Comparison of ENCODE assay signal across 22 mouse cellular contexts in the genomic region with DNA sequence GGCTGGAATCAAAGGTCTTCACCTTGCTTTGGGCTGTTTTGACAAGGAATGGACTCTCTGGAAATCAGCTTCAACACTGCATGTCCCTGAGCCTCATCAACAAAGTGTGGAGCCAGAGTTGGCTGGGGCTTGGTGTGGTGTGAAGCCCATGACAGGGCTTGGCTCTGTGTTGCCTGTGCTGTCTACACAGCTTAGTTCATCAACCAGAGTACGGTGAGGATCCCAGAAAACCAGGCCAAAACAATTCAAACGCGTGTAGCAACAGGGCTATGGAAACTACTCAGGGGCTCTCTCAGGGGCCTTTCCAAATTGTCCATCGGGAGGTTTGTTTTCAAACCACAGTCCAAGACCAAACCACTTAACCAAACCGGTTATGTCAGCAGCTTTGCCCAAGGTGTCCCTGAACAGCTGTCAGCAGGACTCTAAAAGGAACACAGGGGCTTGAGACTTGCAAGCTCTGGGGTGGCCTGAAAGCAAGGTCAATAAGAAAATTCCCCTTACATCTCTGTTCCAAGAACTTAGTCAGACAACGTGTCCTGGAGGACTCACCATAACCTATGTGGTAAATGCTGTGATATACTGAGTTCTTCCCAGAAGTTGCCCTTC. TPM values are rescaled to one million over a fixed set of nuclear protein-coding genes. Genes with fewer than 3 reads are reported as not detected.
DNase-seq lines count a peak whose midpoint lies in the region; ATAC-seq lines count a peak whose summit lies in the region.
"Had no signal": no experiment of that assay in that cellular context is flagged by ENCODE, and none has a peak within 500 bp of the region (broad histone marks: within the 10 kb centered on the region; RNA-seq: fewer than 3 reads in every experiment).

No protein-coding gene starts in this region.

- no peak overlapping the region for H3K9ac ChIP-seq in embryonic facial prominence, embryonic 14.5 days (ENCODE audit: low read depth, low read length)
- H3K9ac ChIP-seq in heart, embryonic 12.5 days: no peak overlapping the region
- H3K9ac ChIP-seq: midbrain, embryonic 12.5 days had no signal

- H3K27me3 ChIP-seq in embryonic facial prominence, embryonic 14.5 days (replicated peaks; ENCODE audit: control insufficient read depth, insufficient read depth, low read length): no peaks in the 10 kb centered on the region
- H3K27me3 ChIP-seq in embryonic facial prominence, embryonic 10.5 days (replicated peaks; ENCODE audit: low read depth, poor library complexity, severe bottlenecking): no peaks in the 10 kb centered on the region
- H3K27me3 ChIP-seq in heart, embryonic 12.5 days (replicated peaks): no peaks in the 10 kb centered on the region
- H3K27me3 ChIP-seq: midbrain, embryonic 12.5 days had no signal

- H3K4me1 ChIP-seq in embryonic facial prominence, embryonic 14.5 days (ENCODE audit: control insufficient read depth, insufficient read depth, low read length): peaks cover 15% of the 10 kb centered on the region
- peaks cover 20% of the 10 kb centered on the region for H3K4me1 ChIP-seq in embryonic facial prominence, embryonic 10.5 days
- H3K4me1 ChIP-seq in heart, embryonic 12.5 days (replicated peaks): peaks cover 39% of the 10 kb centered on the region
- H3K4me1 ChIP-seq: midbrain, embryonic 12.5 days had no signal

- H3K4me2 ChIP-seq in embryonic facial prominence, embryonic 14.5 days (ENCODE audit: low read depth, low read length): no peak overlapping the region
- no peak overlapping the region for H3K4me2 ChIP-seq in heart, embryonic 12.5 days
- H3K4me2 ChIP-seq: midbrain, embryonic 12.5 days had no signal

- H3K36me3 ChIP-seq in embryonic facial prominence, embryonic 14.5 days (ENCODE audit: control insufficient read depth, insufficient read depth, low read length): no peaks in the 10 kb centered on the region
- no peaks in the 10 kb centered on the region for H3K36me3 ChIP-seq in embryonic facial prominence, embryonic 10.5 days (replicated peaks)
- H3K36me3 ChIP-seq in heart, embryonic 12.5 days: no peaks in the 10 kb centered on the region
- H3K36me3 ChIP-seq: G1E; midbrain, embryonic 12.5 days had no signal

- no peak overlapping the region for H3K27ac ChIP-seq in embryonic facial prominence, embryonic 14.5 days (replicated peaks; ENCODE audit: low read depth, low read length)
- H3K27ac ChIP-seq in embryonic facial prominence, embryonic 10.5 days (replicated peaks): no peak overlapping the region
- peak overlapping the region; percentile 43 for H3K27ac ChIP-seq in heart, embryonic 12.5 days (ENCODE audit: poor library complexity, severe bottlenecking)
- H3K27ac ChIP-seq: gastrocnemius, adult 2 months; macrophage; midbrain, embryonic 12.5 days had no signal

- 0 out of 2 replicates have a peak, but pooled peaks cover 5% of the 10 kb centered on the region for H3K9me3 ChIP-seq in embryonic facial prominence, embryonic 14.5 days (ENCODE audit: control insufficient read depth, low read length)
- no peaks in the 10 kb centered on the region for H3K9me3 ChIP-seq in embryonic facial prominence, embryonic 10.5 days
- peaks cover 5% of the 10 kb centered on the region; the same call in 1 of the 2 replicates for H3K9me3 ChIP-seq in heart, embryonic 12.5 days (replicated peaks)
- H3K9me3 ChIP-seq: G1E; midbrain, embryonic 12.5 days had no signal

- no peak overlapping the region for H3K4me3 ChIP-seq in embryonic facial prominence, embryonic 14.5 days (ENCODE audit: low read depth, low read length)
- H3K4me3 ChIP-seq in embryonic facial prominence, embryonic 10.5 days: no peak overlapping the region
- H3K4me3 ChIP-seq in heart, embryonic 12.5 days: no peak overlapping the region
- H3K4me3 ChIP-seq: gastrocnemius, adult 2 months; midbrain, embryonic 12.5 days had no signal

- intact Hi-C loops in heart, postnatal 36 days (cut with DNase I): loop anchor here (2.0 kb wide), 2 partner anchors 47 to 91 kb away; partner anchors contain the start of gene Ankrd1

- no peak for DNase-seq in embryonic facial prominence, embryonic 14.5 days (ENCODE audit: low spot score)
- no peak for DNase-seq in embryonic facial prominence, embryonic 10.5 days (ENCODE audit: low spot score)
- DNase-seq in heart, postnatal 36 days: peak; percentile 39 to 53
- DNase-seq in lung, postnatal 25 days (ENCODE audit: low spot score): peak; percentile 52
- no peak for DNase-seq in thymus, postnatal 10 days (ENCODE audit: low spot score in 2 of 2)
- no peak for DNase-seq in adrenal gland, adult 8-10 months
- DNase-seq in cerebellum, postnatal 4 days (ENCODE audit: low spot score in 2 of 2): no peak
- DNase-seq: cerebellum, adult 11 months; gastrocnemius, adult 2 months; kidney, adult 11 months; kidney, postnatal 25 days; liver had no signal

- 70% methylated on average over 6 of the region's 6 CpGs for WGBS in embryonic facial prominence, embryonic 14.5 days
- 81% methylated on average over 6 of the region's 6 CpGs for WGBS in embryonic facial prominence, embryonic 10.5 days
- 36% methylated on average over 6 of the region's 6 CpGs for WGBS in heart, embryonic 12.5 days

- 0 out of 2 replicates have a peak, but pooled peaks have one; percentile 15 for ATAC-seq in embryonic facial prominence, embryonic 14.5 days (ENCODE audit: low read depth)
- no peak; the same call in 1 of the 2 replicates for ATAC-seq in heart, embryonic 12.5 days (ENCODE audit: insufficient number of reproducible peaks, low FRiP score)
- ATAC-seq: CD4-positive, CD25-positive, alpha-beta regulatory T cell, adult 4 months; forebrain, embryonic 16.5 days; hindbrain, embryonic 16.5 days had no signal

RNA-seq across cellular contexts. Expression of gene Ankrd1, which starts 47.5 kb away (rescaled TPM):
- polyA plus RNA-seq in embryonic facial prominence, embryonic 14.5 days (2014; fragmentation: Nextera tagmentation; extraction: Ambion mirVana): 6.5 and 8.4 TPM in 2 replicates
- 0.31 and 1.4 TPM in 2 replicates for polyA plus RNA-seq in embryonic facial prominence, embryonic 10.5 days (2016; fragmentation: Nextera tagmentation; extraction: Ambion mirVana)
- 493 and 506 TPM in 2 replicates for polyA plus RNA-seq in heart, embryonic 12.5 days (2016; fragmentation: Nextera tagmentation; extraction: Ambion mirVana)
- total RNA-seq in heart, postnatal 36 days (2021): 100 to 1,000 TPM; 424 to 684 TPM
- total RNA-seq in adrenal gland, adult 8-10 months (2022): not detected
- total RNA-seq: adrenal gland, adult 18-20 months; granulocyte monocyte progenitor cell, adult 5-6 weeks; neutrophil, adult 5-6 weeks had no signal
- polyA plus RNA-seq: CD4-positive, CD25-positive, alpha-beta regulatory T cell, adult 4 months; forebrain, embryonic 16.5 days; G1E; macrophage had no signal

Comparison
In these comparisons a context has a peak if more than half of its experiments do, and no peak if none do; other contexts are left out.
1. DNase-seq: peak in heart, postnatal 36 days (2 of 2) and lung, postnatal 25 days (single experiment); none in embryonic facial prominence, embryonic 14.5 days (single experiment), embryonic facial prominence, embryonic 10.5 days (single experiment), thymus, postnatal 10 days (0 of 2), adrenal gland, adult 8-10 months (single experiment) and cerebellum, postnatal 4 days (0 of 2).
2. RNA of gene Ankrd1, which starts 47.5 kb away (polyA plus RNA-seq): 493 to 506 TPM in heart, embryonic 12.5 days; 6.5 to 8.4 TPM in embryonic facial prominence, embryonic 14.5 days and 0.31 to 1.4 TPM in embryonic facial prominence, embryonic 10.5 days; every median in the first group is over 10 times any median in the second.